Mouse (Mus musculus) kidney, adult 2 months (tissue): ENCODE measurements around the gene Bcan. TPM values are rescaled to one million over a fixed set of nuclear protein-coding genes. Genes with fewer than 3 reads are reported as not detected.

Experiments used
- DNase-seq: peaks from one replicate; pipeline ENCODE4 v3.0.0; 2021
- H3K27ac ChIP-seq: fragments of 200-500 bp; 2 replicates; pipeline ENCODE4 v1.5.1; 2012; ENCODE audit warnings: low read depth, low read length, control low read depth, inconsistent platforms; ENCODE audit not compliant: insufficient read depth
- H3K27me3 ChIP-seq: fragments of 200-500 bp; replicated peaks from 2 replicates; pipeline ENCODE4 v1.6.1; 2012; ENCODE audit warnings: mild to moderate bottlenecking, moderate library complexity, low read length, inconsistent platforms; ENCODE audit not compliant: control insufficient read depth, insufficient read depth
- H3K36me3 ChIP-seq: fragments of 200-500 bp; 2 replicates; pipeline ENCODE4 v1.6.1; 2012; ENCODE audit warnings: mild to moderate bottlenecking, moderate library complexity, low read length, inconsistent platforms; ENCODE audit not compliant: control insufficient read depth, insufficient read depth
- H3K4me1 ChIP-seq: fragments of 200-500 bp; 2 replicates; pipeline ENCODE4 v1.6.1; 2011; ENCODE audit warnings: low read length; ENCODE audit not compliant: control insufficient read depth, insufficient read depth
- H3K4me3 ChIP-seq: fragments of 200-500 bp; 2 replicates; pipeline ENCODE4 v1.5.1; 2011; ENCODE audit warnings: mild to moderate bottlenecking, low read depth, low read length, control low read depth; ENCODE audit not compliant: insufficient read depth
- CTCF ChIP-seq: fragments of 200-500 bp; conservative IDR thresholded peaks from 2 replicates; pipeline ENCODE4 v1.5.1; 2011; ENCODE audit warnings: low read depth, mild to moderate bottlenecking, control low read depth, low read length, moderate library complexity, mixed read lengths; ENCODE audit not compliant: insufficient read depth, insufficient read length
- POLR2A ChIP-seq: fragments of 200-500 bp; IDR thresholded peaks from one replicate; pipeline ENCODE4 v1.6.1; 2011; ENCODE audit warnings: low read depth, low read length, control low read depth
- WGBS: fragments of 180-500 bp; shearing (Covaris S2); methylation state at CpG from one replicate; pipeline ENCODE4 v1.1.7; 2018; 5-methylcytosine and 5-hydroxymethylcytosine counted together
- polyA plus RNA-seq: library from polyadenylated mRNA; depleted of rRNA; stranded (reverse); fragments of >200 nt; gene quantifications from 2 replicates; pipeline ENCODE4 v1.2.3, GENCODE M21; 2012

Gene Bcan
- polyA plus RNA-seq, 1 experiment = 0.34 TPM

- H3K27ac ChIP-seq = peak overlapping the region; percentile 11; the same call in 1 of the 2 replicates
- H3K27me3 ChIP-seq = no peaks in the 10 kb centered on the region
- WGBS = 36% methylated on average over 12 of the region's 12 CpGs
- DNase-seq = peak; percentile 33
- H3K4me3 ChIP-seq = no peak overlapping the region
- H3K4me1 ChIP-seq = 0 out of 2 replicates have a peak, but pooled peaks cover 12% of the 10 kb centered on the region
- H3K36me3 ChIP-seq = no peaks in the 10 kb centered on the region
- TF ChIP-seq POLR2A = no peak
- no peak for TF ChIP-seq CTCF
Measured at GRCm38 (mm10) chr3:87985505-87986320, 14.3 kb downstream of the Bcan start.

- 55% methylated on average over 3 of the region's 3 CpGs for WGBS
- Histone ChIP-seq H3K4me1 (0 out of 2 replicates have a peak, but pooled peaks cover 12% of the 10 kb centered on the region), H3K4me3 (no peak overlapping the region)
Measured at GRCm38 (mm10) chr3:87984094-87984493, 15.9 kb downstream of the Bcan start.

GRCm38 (mm10) chr3:87983627-87984026 is 16.4 kb downstream of the Bcan start:
- H3K4me3 ChIP-seq = no peak overlapping the region
- no peaks in the 10 kb centered on the region for H3K36me3 ChIP-seq
- WGBS = 63% methylated on average over 6 of the region's 6 CpGs
- no peaks in the 10 kb centered on the region for H3K27me3 ChIP-seq
- 0 out of 2 replicates have a peak, but pooled peaks cover 12% of the 10 kb centered on the region for H3K4me1 ChIP-seq
- no peak for TF ChIP-seq POLR2A
- DNase-seq = no peak
- no peak overlapping the region for H3K27ac ChIP-seq

More at GRCm38 (mm10) chr3:87984094-87984493, 15.9 kb downstream of the Bcan start:
- Histone ChIP-seq H3K27me3 (no peaks in the 10 kb centered on the region), H3K36me3 (no peaks in the 10 kb centered on the region), H3K27ac (no peak overlapping the region)
- TF ChIP-seq POLR2A = no peak
- TF ChIP-seq CTCF = no peak
- no peak for DNase-seq

GRCm38 (mm10) chr3:87982836-87983601 is 17.0 kb downstream of the Bcan start:
- peak overlapping the region; percentile 66 for H3K27ac ChIP-seq
- H3K4me3 ChIP-seq = no peak overlapping the region
- WGBS = 21% methylated on average over 13 of the region's 13 CpGs
- 0 out of 2 replicates have a peak, but pooled peaks cover 12% of the 10 kb centered on the region for H3K4me1 ChIP-seq
- no peaks in the 10 kb centered on the region for H3K27me3 ChIP-seq
- DNase-seq = peak; percentile 86
- no peak for TF ChIP-seq POLR2A
- TF ChIP-seq CTCF = no peak
- H3K36me3 ChIP-seq = no peaks in the 10 kb centered on the region

- 37% methylated on average over 12 of the region's 12 CpGs for WGBS
- peak; percentile 88 for DNase-seq
- H3K4me1 ChIP-seq = 0 out of 2 replicates have a peak, but pooled peaks cover 12% of the 10 kb centered on the region
- no peaks in the 10 kb centered on the region for H3K36me3 ChIP-seq
- TF ChIP-seq POLR2A = no peak
- no peak for TF ChIP-seq CTCF
- peak overlapping the region; percentile 66 for H3K27ac ChIP-seq
- H3K27me3 ChIP-seq = no peaks in the 10 kb centered on the region
- no peak overlapping the region for H3K4me3 ChIP-seq
Measured at GRCm38 (mm10) chr3:87981894-87982835, 17.9 kb downstream of the Bcan start.

DNA sequence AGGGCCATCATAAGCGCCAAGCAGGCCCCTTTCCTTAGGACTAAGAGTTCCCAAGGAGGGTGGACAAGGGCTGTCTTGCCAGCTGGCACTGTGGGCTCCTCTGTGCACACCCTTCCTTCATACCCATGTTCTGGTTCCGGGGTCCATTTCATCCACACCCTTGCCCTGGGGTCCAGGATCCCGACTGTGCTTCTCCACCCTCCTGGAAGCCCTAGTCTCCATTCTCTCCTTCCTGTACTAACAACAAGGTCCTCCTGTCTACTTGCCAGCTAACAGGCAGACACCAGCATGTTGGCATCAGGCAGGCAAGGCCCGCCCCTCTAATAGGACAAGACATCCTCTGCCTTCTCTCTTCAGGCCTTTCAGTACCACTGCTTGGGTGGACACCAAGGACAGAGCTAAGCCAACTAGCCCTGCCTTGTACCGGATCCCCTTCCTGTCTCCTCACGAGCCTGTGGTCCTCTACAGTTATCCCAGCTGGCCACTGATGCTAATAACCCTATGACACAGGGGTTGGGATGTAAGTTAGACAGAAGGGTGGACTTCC is 18.7 kb downstream of the Bcan start:
- 0 out of 2 replicates have a peak, but pooled peaks cover 7% of the 10 kb centered on the region for H3K4me1 ChIP-seq
- WGBS = 81% methylated on average over 6 of the region's 6 CpGs
- H3K27ac ChIP-seq = no peak overlapping the region; the same call in 1 of the 2 replicates
- H3K27me3 ChIP-seq = no peaks in the 10 kb centered on the region
- TF ChIP-seq CTCF (no peak), POLR2A (no peak)
- no peaks in the 10 kb centered on the region for H3K36me3 ChIP-seq
- DNase-seq = no peak
- no peak overlapping the region for H3K4me3 ChIP-seq
